Mouse (Mus musculus): ENCODE measurements around the gene Wdfy3. TPM values are rescaled to one million over a fixed set of nuclear protein-coding genes. Genes with fewer than 3 reads are reported as not detected.

Wdfy3 gene
- total and polyA plus RNA-seq, 2 experiments from 2014 or later, result 5.2 to 25.8 TPM

GRCm38 (mm10) chr5:102100246-102101241 lies 30.8 kb upstream of the Wdfy3 start:
- no peaks in the 10 kb centered on the region for H3K9me3 ChIP-seq (replicated peaks; ENCODE audit: control insufficient read depth, low read length)
- no peak overlapping the region for H3K4me3 ChIP-seq (ENCODE audit: low read depth, low read length)
- DNase-seq (ENCODE audit: low spot score) (no peak), ATAC-seq (ENCODE audit: insufficient read depth, low read depth) (no peak)
- H3K36me3 ChIP-seq (replicated peaks; ENCODE audit: control insufficient read depth, insufficient read depth, low read length), result no peaks in the 10 kb centered on the region
- no peak for TF ChIP-seq EP300 (IDR thresholded peaks at IDR 0.05; ENCODE audit: low read depth)
- no peak for TF ChIP-seq CTCF (IDR thresholded peaks at IDR 0.05; ENCODE audit: low read depth)
- 0 out of 2 replicates have a peak, but pooled peaks cover 5% of the 10 kb centered on the region for H3K4me1 ChIP-seq (ENCODE audit: control insufficient read depth, insufficient read depth)
- H3K27me3 ChIP-seq (ENCODE audit: control insufficient read depth, insufficient read depth, low read length), result no peaks in the 10 kb centered on the region
- no peak overlapping the region for H3K9ac ChIP-seq (replicated peaks; ENCODE audit: low read depth, low read length)
- no peak overlapping the region for H3K4me2 ChIP-seq (ENCODE audit: low read depth, low read length)
- 76% methylated on average over 21 of the region's 21 CpGs for WGBS
- H3K27ac ChIP-seq (ENCODE audit: low read depth), result no peak overlapping the region

- Histone ChIP-seq H3K4me2 (ENCODE audit: low read depth, low read length) (no peak overlapping the region), H3K27me3 (ENCODE audit: control insufficient read depth, insufficient read depth, low read length) (no peaks in the 10 kb centered on the region), H3K9me3 (replicated peaks; ENCODE audit: control insufficient read depth, low read length) (no peaks in the 10 kb centered on the region), H3K4me1 (ENCODE audit: control insufficient read depth, insufficient read depth) (no peaks in the 10 kb centered on the region), H3K27ac (ENCODE audit: low read depth) (no peak overlapping the region), H3K36me3 (replicated peaks; ENCODE audit: control insufficient read depth, insufficient read depth, low read length) (no peaks in the 10 kb centered on the region), H3K4me3 (ENCODE audit: low read depth, low read length) (no peak overlapping the region), H3K9ac (replicated peaks; ENCODE audit: low read depth, low read length) (no peak overlapping the region)
- ATAC-seq (ENCODE audit: insufficient read depth, low read depth), result no peak
- TF ChIP-seq CTCF (IDR thresholded peaks at IDR 0.05; ENCODE audit: low read depth) (no peak), EP300 (IDR thresholded peaks at IDR 0.05; ENCODE audit: low read depth) (no peak)
- no peak for DNase-seq (ENCODE audit: low spot score)
- WGBS, result 81% methylated on average over 4 of the region's 4 CpGs
Observed at GRCm38 (mm10) chr5:102095576-102095975, 25.9 kb upstream of the Wdfy3 start.

GRCm38 (mm10) chr5:102090686-102091085 lies 21.0 kb upstream of the Wdfy3 start:
- Histone ChIP-seq H3K9me3 (replicated peaks; ENCODE audit: control insufficient read depth, low read length) (no peaks in the 10 kb centered on the region), H3K4me2 (ENCODE audit: low read depth, low read length) (no peak overlapping the region), H3K9ac (replicated peaks; ENCODE audit: low read depth, low read length) (no peak overlapping the region), H3K4me1 (ENCODE audit: control insufficient read depth, insufficient read depth) (no peaks in the 10 kb centered on the region), H3K27ac (ENCODE audit: low read depth) (no peak overlapping the region), H3K36me3 (replicated peaks; ENCODE audit: control insufficient read depth, insufficient read depth, low read length) (no peaks in the 10 kb centered on the region), H3K4me3 (ENCODE audit: low read depth, low read length) (no peak overlapping the region), H3K27me3 (ENCODE audit: control insufficient read depth, insufficient read depth, low read length) (no peaks in the 10 kb centered on the region)
- DNase-seq (ENCODE audit: low spot score) (no peak), ATAC-seq (ENCODE audit: insufficient read depth, low read depth) (no peak)
- 80% methylated on average over 3 of the region's 3 CpGs for WGBS
- no peak for TF ChIP-seq EP300 (IDR thresholded peaks at IDR 0.05; ENCODE audit: low read depth)

GRCm38 (mm10) chr5:102084737-102085705 lies 15.3 kb upstream of the Wdfy3 start:
- WGBS, result 30% methylated on average over 18 of the region's 18 CpGs
- DNase-seq (ENCODE audit: low spot score) (no peak), ATAC-seq (ENCODE audit: insufficient read depth, low read depth) (no peak)
- Histone ChIP-seq H3K4me2 (ENCODE audit: low read depth, low read length) (no peak overlapping the region), H3K4me1 (ENCODE audit: control insufficient read depth, insufficient read depth) (no peaks in the 10 kb centered on the region), H3K9ac (replicated peaks; ENCODE audit: low read depth, low read length) (no peak overlapping the region), H3K9me3 (replicated peaks; ENCODE audit: control insufficient read depth, low read length) (no peaks in the 10 kb centered on the region), H3K36me3 (replicated peaks; ENCODE audit: control insufficient read depth, insufficient read depth, low read length) (no peaks in the 10 kb centered on the region), H3K27me3 (ENCODE audit: control insufficient read depth, insufficient read depth, low read length) (no peaks in the 10 kb centered on the region), H3K27ac (ENCODE audit: low read depth) (no peak overlapping the region), H3K4me3 (ENCODE audit: low read depth, low read length) (no peak overlapping the region)
- TF ChIP-seq CTCF (IDR thresholded peaks at IDR 0.05; ENCODE audit: low read depth) (no peak), EP300 (IDR thresholded peaks at IDR 0.05; ENCODE audit: low read depth) (no peak)

- peak; percentile 70 for DNase-seq (ENCODE audit: low spot score)
- Histone ChIP-seq H3K9ac (replicated peaks; ENCODE audit: low read depth, low read length) (no peak overlapping the region), H3K9me3 (replicated peaks; ENCODE audit: control insufficient read depth, low read length) (no peaks in the 10 kb centered on the region), H3K36me3 (replicated peaks; ENCODE audit: control insufficient read depth, insufficient read depth, low read length) (no peaks in the 10 kb centered on the region), H3K27me3 (ENCODE audit: control insufficient read depth, insufficient read depth, low read length) (no peaks in the 10 kb centered on the region), H3K4me2 (ENCODE audit: low read depth, low read length) (no peak overlapping the region), H3K4me3 (ENCODE audit: low read depth, low read length) (no peak overlapping the region), H3K27ac (ENCODE audit: low read depth) (no peak overlapping the region), H3K4me1 (ENCODE audit: control insufficient read depth, insufficient read depth) (peaks cover 4% of the 10 kb centered on the region; the same call in 1 of the 2 replicates)
- peak; percentile 54 for TF ChIP-seq CTCF (IDR thresholded peaks at IDR 0.05; ENCODE audit: low read depth)
- TF ChIP-seq EP300 (IDR thresholded peaks at IDR 0.05; ENCODE audit: low read depth), result no peak
- 0% methylated on average over 1 of the region's 1 CpGs for WGBS
- ATAC-seq (ENCODE audit: insufficient read depth, low read depth), result no peak
Observed at GRCm38 (mm10) chr5:102074086-102074485, 4.4 kb upstream of the Wdfy3 start.

All from heart, postnatal 0 days (tissue).